Mouse (Mus musculus): ENCODE measurements around the gene Nynrin. TPM values are rescaled to one million over a fixed set of nuclear protein-coding genes. Genes with fewer than 3 reads are reported as not detected.

Gene Nynrin
- polyA plus RNA-seq, 1 experiment, result 3.0 TPM

DNA sequence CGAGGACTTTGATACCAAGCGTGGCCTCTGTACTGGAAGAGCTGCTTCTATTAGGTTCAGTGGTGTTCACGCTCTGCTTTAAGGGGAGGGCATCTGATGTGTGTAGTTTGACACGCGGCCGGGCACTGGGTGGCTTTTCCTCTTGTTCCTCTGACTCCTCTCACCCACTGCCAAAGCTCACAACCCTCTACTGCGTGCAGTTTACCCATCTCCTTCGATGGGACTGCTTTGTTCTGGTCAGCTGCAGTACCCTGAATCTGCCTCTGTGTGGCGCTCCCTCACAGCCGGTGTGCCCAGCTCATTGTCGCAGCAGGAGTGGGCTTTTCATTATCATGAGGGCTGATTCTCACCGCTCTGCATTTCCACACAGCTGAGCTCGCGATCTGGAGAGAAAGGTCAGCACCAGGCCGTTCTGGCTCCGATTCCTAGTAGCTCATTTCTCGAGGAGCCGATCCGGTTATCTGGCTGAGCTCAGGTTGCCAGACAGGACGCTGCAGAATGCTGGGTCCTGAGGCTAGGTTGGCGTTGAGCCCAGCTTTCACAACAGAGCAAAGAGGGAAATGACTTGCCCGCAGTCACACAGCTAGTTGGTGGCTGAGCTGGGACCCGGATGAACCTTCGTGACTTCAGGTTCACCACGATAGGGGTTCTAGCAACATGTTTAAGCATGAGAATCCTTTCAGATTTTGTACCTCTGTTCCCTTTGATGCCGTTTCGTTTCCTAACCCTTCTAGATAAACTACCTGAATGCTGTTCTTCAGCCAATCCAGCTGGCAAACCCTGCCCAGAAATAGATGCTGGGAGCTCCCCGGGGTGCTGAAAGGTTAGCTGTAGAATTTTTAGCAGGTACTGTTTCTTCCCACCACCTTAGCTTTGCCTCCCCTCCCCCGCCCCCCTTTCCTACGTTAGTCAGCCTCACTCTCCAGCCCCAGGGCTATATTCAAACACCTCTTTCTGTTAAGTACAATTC, 20.2 kb downstream of the Nynrin start:
- no peaks in the 10 kb centered on the region for H3K36me3 ChIP-seq (ENCODE audit: control insufficient read depth, insufficient read depth, low read length)
- no peaks in the 10 kb centered on the region for H3K4me1 ChIP-seq (ENCODE audit: control insufficient read depth, insufficient read depth, insufficient read length)
- peak overlapping the region; percentile 29; the same call in 1 of the 2 replicates for H3K4me3 ChIP-seq (ENCODE audit: extremely low read depth, insufficient read depth, insufficient read length)
- TF ChIP-seq CTCF (IDR thresholded peaks at IDR 0.05; ENCODE audit: extremely low read depth, insufficient read depth, insufficient read length, insufficient replicate concordance) (peak; percentile 92), POLR2A (IDR thresholded peaks at IDR 0.05; ENCODE audit: low read depth, low read length) (no peak)
- H3K27ac ChIP-seq (ENCODE audit: insufficient read depth, low read length), result no peak overlapping the region
- 0 out of 2 replicates have a peak, but pooled peaks cover 2% of the 10 kb centered on the region for H3K27me3 ChIP-seq (ENCODE audit: control insufficient read depth, insufficient read depth, low read length)
- WGBS, result 16% methylated on average over 30 of the region's 30 CpGs
- DNase-seq (ENCODE audit: low read depth in 1 of 2, low spot score in 2 of 2), result peak; percentile 40 to 76

DNA sequence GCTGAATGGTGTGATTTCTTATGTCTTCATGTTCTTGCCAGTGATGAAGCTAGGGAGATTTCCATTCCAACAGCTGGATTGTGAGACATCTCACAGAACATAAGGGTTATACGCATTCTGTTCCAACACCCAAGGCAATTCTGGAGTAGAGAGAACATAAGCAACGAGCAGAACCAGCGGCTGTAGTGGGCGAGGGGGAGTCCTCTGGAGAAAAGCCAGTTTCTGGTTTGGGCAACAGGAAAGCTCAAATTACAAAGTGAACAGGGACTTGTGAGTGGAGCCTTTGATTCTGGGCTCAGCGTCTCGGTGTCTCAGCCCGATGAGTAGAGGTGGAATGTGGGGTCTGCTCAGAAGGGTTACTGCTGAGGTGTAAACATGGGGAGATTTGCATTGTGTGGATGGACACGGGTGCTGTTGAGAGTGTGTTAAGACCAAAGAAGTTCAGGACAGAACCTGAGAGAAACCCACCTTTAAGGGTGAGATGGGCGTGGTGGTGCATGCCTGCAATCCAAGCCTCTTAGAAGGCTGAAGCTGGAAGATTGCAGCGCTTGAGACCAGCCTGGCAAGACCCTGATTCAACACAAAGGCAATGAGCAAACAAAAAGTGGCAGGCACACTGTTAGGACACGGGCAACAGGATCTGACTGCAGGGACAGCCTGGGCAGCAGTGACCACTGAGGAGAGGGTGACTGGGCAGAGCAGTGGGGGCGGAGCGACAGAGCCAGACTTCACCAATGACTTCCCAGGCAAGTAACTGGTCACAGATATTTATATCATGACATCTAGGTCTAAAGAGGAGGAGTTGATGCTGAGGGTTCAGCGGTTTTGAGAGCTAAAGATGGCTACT, 23.9 kb downstream of the Nynrin start:
- no peak for DNase-seq (ENCODE audit: low read depth in 1 of 2, low spot score in 2 of 2)
- 34% methylated on average over 14 of the region's 14 CpGs for WGBS

DNA sequence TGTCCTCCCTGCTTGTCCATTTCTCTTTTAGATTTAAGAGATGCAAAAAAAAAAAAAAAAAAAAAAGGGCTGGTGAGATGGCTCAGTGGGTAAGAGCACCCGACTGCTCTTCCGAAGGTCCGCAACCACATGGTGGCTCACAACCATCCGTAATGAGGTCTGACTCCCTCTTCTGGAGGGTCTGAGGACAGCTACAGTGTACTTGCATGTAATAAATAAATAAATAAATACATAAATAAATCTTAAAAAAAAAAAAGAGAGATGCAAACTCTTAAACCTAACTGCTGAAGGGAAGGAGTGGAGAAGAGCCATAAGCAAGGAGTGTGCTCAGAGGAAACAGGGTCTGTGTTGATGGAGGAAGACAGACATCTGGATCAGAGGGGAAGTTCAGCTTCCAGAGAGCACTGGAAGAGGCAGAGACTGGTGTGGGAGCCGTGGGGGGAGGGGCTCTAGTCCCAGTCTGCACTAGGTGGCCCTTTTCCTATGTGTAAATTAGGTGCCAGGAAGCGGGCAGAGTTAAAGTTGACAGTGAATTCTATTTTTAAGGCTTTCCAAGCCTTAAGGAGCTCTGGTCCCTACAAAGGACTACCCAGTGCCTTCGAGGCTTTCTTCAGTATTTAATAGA, 24.6 kb downstream of the Nynrin start:
- no peak for DNase-seq (ENCODE audit: low read depth in 1 of 2, low spot score in 2 of 2)
- no peaks in the 10 kb centered on the region for H3K36me3 ChIP-seq (ENCODE audit: control insufficient read depth, insufficient read depth, low read length)
- no peak overlapping the region for H3K4me3 ChIP-seq (ENCODE audit: extremely low read depth, insufficient read depth, insufficient read length)
- TF ChIP-seq CTCF (IDR thresholded peaks at IDR 0.05; ENCODE audit: extremely low read depth, insufficient read depth, insufficient read length, insufficient replicate concordance) (no peak), POLR2A (IDR thresholded peaks at IDR 0.05; ENCODE audit: low read depth, low read length) (no peak)
- 17% methylated on average over 7 of the region's 7 CpGs for WGBS
- 0 out of 2 replicates have a peak, but pooled peaks cover 2% of the 10 kb centered on the region for H3K27me3 ChIP-seq (ENCODE audit: control insufficient read depth, insufficient read depth, low read length)
- H3K27ac ChIP-seq (ENCODE audit: insufficient read depth, low read length), result no peak overlapping the region
- H3K4me1 ChIP-seq (ENCODE audit: control insufficient read depth, insufficient read depth, insufficient read length), result no peaks in the 10 kb centered on the region

More for the DNA sequence above, 23.9 kb downstream of the Nynrin start:
- Histone ChIP-seq H3K36me3 (ENCODE audit: control insufficient read depth, insufficient read depth, low read length) (no peaks in the 10 kb centered on the region), H3K4me1 (ENCODE audit: control insufficient read depth, insufficient read depth, insufficient read length) (no peaks in the 10 kb centered on the region), H3K27me3 (ENCODE audit: control insufficient read depth, insufficient read depth, low read length) (0 out of 2 replicates have a peak, but pooled peaks cover 2% of the 10 kb centered on the region), H3K27ac (ENCODE audit: insufficient read depth, low read length) (no peak overlapping the region), H3K4me3 (ENCODE audit: extremely low read depth, insufficient read depth, insufficient read length) (no peak overlapping the region)
- TF ChIP-seq CTCF (IDR thresholded peaks at IDR 0.05; ENCODE audit: extremely low read depth, insufficient read depth, insufficient read length, insufficient replicate concordance) (no peak), POLR2A (IDR thresholded peaks at IDR 0.05; ENCODE audit: low read depth, low read length) (no peak)

DNA sequence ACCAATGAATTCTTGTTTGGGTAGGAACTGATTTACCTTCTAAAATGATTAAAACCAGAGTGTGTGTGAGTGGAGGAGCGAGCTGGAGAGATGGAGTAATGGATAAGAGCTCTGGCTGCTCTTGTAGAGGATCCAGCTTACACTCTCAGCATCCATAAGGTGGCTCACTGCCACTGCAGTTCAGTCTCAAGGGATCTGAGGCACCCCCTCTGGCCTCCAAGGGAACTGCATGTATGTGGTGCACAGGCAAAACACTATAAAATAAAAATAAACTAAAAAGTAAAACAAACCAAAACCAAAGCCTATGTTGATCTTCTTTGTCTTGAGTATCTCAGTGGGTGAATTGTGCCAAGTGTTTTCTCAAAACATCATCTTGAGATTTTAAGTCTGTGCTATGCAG, 25.8 kb downstream of the Nynrin start:
- H3K27ac ChIP-seq (ENCODE audit: insufficient read depth, low read length), result no peak overlapping the region
- 0 out of 2 replicates have a peak, but pooled peaks cover 2% of the 10 kb centered on the region for H3K27me3 ChIP-seq (ENCODE audit: control insufficient read depth, insufficient read depth, low read length)
- H3K4me3 ChIP-seq (ENCODE audit: extremely low read depth, insufficient read depth, insufficient read length), result no peak overlapping the region
- peaks cover 1% of the 10 kb centered on the region; the same call in 1 of the 2 replicates for H3K4me1 ChIP-seq (ENCODE audit: control insufficient read depth, insufficient read depth, insufficient read length)
- H3K36me3 ChIP-seq (ENCODE audit: control insufficient read depth, insufficient read depth, low read length), result no peaks in the 10 kb centered on the region
- DNase-seq (ENCODE audit: low read depth in 1 of 2, low spot score in 2 of 2), result peak; percentile 64 to 78
- WGBS, result 20% methylated on average over 1 of the region's 1 CpGs
- no peak for TF ChIP-seq POLR2A (IDR thresholded peaks at IDR 0.05; ENCODE audit: low read depth, low read length)
- peak; percentile 71; the same call in 1 of the 2 replicates for TF ChIP-seq CTCF (IDR thresholded peaks at IDR 0.05; ENCODE audit: extremely low read depth, insufficient read depth, insufficient read length, insufficient replicate concordance)

DNA sequence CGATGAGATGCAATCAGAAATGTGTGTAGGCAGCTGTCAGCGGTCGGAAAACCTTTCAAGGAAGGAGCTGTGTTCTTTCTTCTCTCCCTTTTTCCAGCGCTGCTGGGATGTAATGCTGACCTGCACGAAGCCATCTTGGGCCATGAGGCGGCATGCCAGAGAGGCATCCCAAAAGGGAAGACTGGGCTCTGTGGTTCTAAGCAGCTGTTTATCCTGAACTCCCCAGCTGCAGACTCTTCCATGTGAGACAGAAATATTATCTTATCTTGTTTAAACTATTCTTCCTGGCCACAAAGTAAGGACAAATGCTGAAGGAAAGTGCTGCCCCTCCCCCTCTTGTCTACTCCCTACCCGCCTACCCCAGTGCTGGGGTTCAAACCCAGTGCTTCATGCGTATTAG, 27.2 kb downstream of the Nynrin start:
- Histone ChIP-seq H3K4me3 (ENCODE audit: extremely low read depth, insufficient read depth, insufficient read length) (no peak overlapping the region), H3K4me1 (ENCODE audit: control insufficient read depth, insufficient read depth, insufficient read length) (peaks cover 2% of the 10 kb centered on the region; the same call in 1 of the 2 replicates), H3K36me3 (ENCODE audit: control insufficient read depth, insufficient read depth, low read length) (no peaks in the 10 kb centered on the region), H3K27me3 (ENCODE audit: control insufficient read depth, insufficient read depth, low read length) (0 out of 2 replicates have a peak, but pooled peaks cover 2% of the 10 kb centered on the region), H3K27ac (ENCODE audit: insufficient read depth, low read length) (no peak overlapping the region)
- 81% methylated on average over 8 of the region's 8 CpGs for WGBS
- DNase-seq (ENCODE audit: low read depth in 1 of 2, low spot score in 2 of 2), result no peak
- TF ChIP-seq POLR2A (IDR thresholded peaks at IDR 0.05; ENCODE audit: low read depth, low read length), result no peak

DNA sequence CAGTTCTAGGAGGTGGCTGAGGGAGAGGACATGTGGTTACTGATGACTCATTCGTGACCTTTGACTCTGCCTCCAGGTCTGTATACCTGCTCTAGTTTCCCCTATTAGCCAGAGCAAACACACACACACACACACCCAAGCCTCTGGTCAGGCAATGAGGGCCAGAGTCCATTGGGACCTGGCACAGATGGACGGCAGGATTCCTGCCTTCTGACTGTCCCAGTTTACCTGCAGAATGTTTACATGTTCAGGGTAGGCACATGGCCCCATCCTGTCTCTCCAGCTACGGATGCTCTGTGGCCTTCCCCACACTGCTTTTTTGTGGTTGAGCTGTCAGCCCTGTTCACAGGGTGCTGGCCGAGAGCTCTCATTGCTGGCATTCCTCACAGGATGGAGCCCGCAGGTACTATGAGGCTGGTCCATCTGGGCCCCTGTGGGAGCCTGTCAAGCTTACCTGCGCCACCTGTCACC, 28.4 kb downstream of the Nynrin start:
- no peak overlapping the region for H3K27ac ChIP-seq (ENCODE audit: insufficient read depth, low read length)

More for the DNA sequence above, 28.4 kb downstream of the Nynrin start:
- Histone ChIP-seq H3K4me1 (ENCODE audit: control insufficient read depth, insufficient read depth, insufficient read length) (peaks cover 13% of the 10 kb centered on the region), H3K27me3 (ENCODE audit: control insufficient read depth, insufficient read depth, low read length) (0 out of 2 replicates have a peak, but pooled peaks cover 2% of the 10 kb centered on the region), H3K4me3 (ENCODE audit: extremely low read depth, insufficient read depth, insufficient read length) (no peak overlapping the region), H3K36me3 (ENCODE audit: control insufficient read depth, insufficient read depth, low read length) (peaks cover 9% of the 10 kb centered on the region)
- DNase-seq (ENCODE audit: low read depth in 1 of 2, low spot score in 2 of 2), result no peak
- WGBS, result 42% methylated on average over 6 of the region's 6 CpGs
- TF ChIP-seq POLR2A (IDR thresholded peaks at IDR 0.05; ENCODE audit: low read depth, low read length), result no peak

Measured in spleen, adult 2 months (tissue).